Mouse (Mus musculus): ENCODE measurements at regions not wholly inside any gene's neighbourhood (a gene's known extent, or its start where the extent isn't known, plus 50 kb on each side); places are given as distances from the start of the nearest gene placed in this dataset.

- DNase-seq (ENCODE audit: low spot score in 2 of 2), result no peak
These were observed 101.7 kb upstream of the Slc13a1 start for GRCm38 (mm10) chr6:24269633-24270032.

GRCm38 (mm10) chr6:24263796-24264195 lies 95.9 kb upstream of the Slc13a1 start:
- no peak for DNase-seq (ENCODE audit: low spot score in 2 of 2)

- no peak for DNase-seq (ENCODE audit: low spot score in 2 of 2)
These were observed 94.7 kb upstream of the Slc13a1 start for GRCm38 (mm10) chr6:24262578-24262977.

GRCm38 (mm10) chr6:24245591-24245990 lies 77.7 kb upstream of the Slc13a1 start:
- no peak for DNase-seq (ENCODE audit: low spot score in 2 of 2)

- DNase-seq (ENCODE audit: low spot score in 2 of 2), result no peak
These were observed 70.6 kb upstream of the Slc13a1 start for GRCm38 (mm10) chr6:24238541-24238940.

GRCm38 (mm10) chr6:24238054-24238453 lies 70.2 kb upstream of the Slc13a1 start:
- DNase-seq (ENCODE audit: low spot score in 2 of 2), result no peak

GRCm38 (mm10) chr6:24233626-24234025 lies 65.7 kb upstream of the Slc13a1 start:
- DNase-seq (ENCODE audit: low spot score in 2 of 2), result no peak

GRCm38 (mm10) chr6:24220589-24220988 lies 52.7 kb upstream of the Slc13a1 start:
- DNase-seq (ENCODE audit: low spot score in 2 of 2), result no peak

- no peak for DNase-seq (ENCODE audit: low spot score in 2 of 2)
These were observed 52.1 kb upstream of the Slc13a1 start for GRCm38 (mm10) chr6:24219882-24220522.

Measured in layer of hippocampus, adult 8-10 months (tissue).